Mouse (Mus musculus) forebrain, embryonic 16.5 days (tissue): Measurements from ENCODE around the gene Gpbar1. TPM values are rescaled to one million over a fixed set of nuclear protein-coding genes. Genes with fewer than 3 reads are reported as not detected.

Experiments used
- ATAC-seq: fragments of 200-750 bp; cut with Nextera tagmentation; 2 replicates; pipeline ENCODE4 v1.8.0; 2017; ENCODE audit warnings: mild to moderate bottlenecking, moderate library complexity
- H3K27ac ChIP-seq: fragments of 300-500 bp; sonication (generic); 2 replicates; pipeline ENCODE4 v1.5.1; 2014; ENCODE audit warnings: low read length, control low read depth
- H3K27me3 ChIP-seq: fragments of 300-500 bp; sonication (generic); replicated peaks from 2 replicates; pipeline ENCODE4 v1.6.1; 2014; ENCODE audit warnings: low read length; ENCODE audit not compliant: control insufficient read depth, insufficient read depth
- H3K36me3 ChIP-seq: fragments of 300-500 bp; sonication (generic); 2 replicates; pipeline ENCODE4 v1.6.1; 2014; ENCODE audit not compliant: control insufficient read depth, insufficient read depth
- H3K4me1 ChIP-seq: fragments of 300-500 bp; sonication (generic); replicated peaks from 2 replicates; pipeline ENCODE4 v1.6.1; 2014; ENCODE audit warnings: low read length; ENCODE audit not compliant: control insufficient read depth, insufficient read depth
- H3K4me2 ChIP-seq: fragments of 300-500 bp; sonication (generic); 2 replicates; pipeline ENCODE4 v1.6.1; 2014; ENCODE audit warnings: mild to moderate bottlenecking, low read length, control low read depth
- H3K4me3 ChIP-seq: fragments of 300-500 bp; sonication (generic); replicated peaks from 2 replicates; pipeline ENCODE4 v1.5.1; 2014; ENCODE audit warnings: mild to moderate bottlenecking, low read length, control low read depth
- H3K9ac ChIP-seq: fragments of 300-500 bp; sonication (generic); replicated peaks from 2 replicates; pipeline ENCODE4 v1.6.1; 2014; ENCODE audit warnings: low read depth, low read length, control low read depth
- H3K9me3 ChIP-seq: fragments of 300-500 bp; sonication (generic); 2 replicates; pipeline ENCODE4 v1.6.1; 2016; ENCODE audit warnings: low read length; ENCODE audit not compliant: control insufficient read depth
- WGBS: fragments of 180-500 bp; shearing (Covaris S2); extraction: QIAGEN DNeasy Blood & Tissue Kit; methylation state at CpG from one replicate; pipeline ENCODE4 v1.1.7; 2014; 5-methylcytosine and 5-hydroxymethylcytosine counted together
- polyA plus RNA-seq: library from polyadenylated mRNA; unstranded; fragments of >200 nt; fragmentation: Nextera tagmentation; extraction: Ambion mirVana; gene quantifications from 2 replicates; pipeline ENCODE4 v1.2.1, GENCODE M21; 2015

Gene Gpbar1
- polyA plus RNA-seq, 1 experiment from 2014 or later: 0.20 TPM

DNA sequence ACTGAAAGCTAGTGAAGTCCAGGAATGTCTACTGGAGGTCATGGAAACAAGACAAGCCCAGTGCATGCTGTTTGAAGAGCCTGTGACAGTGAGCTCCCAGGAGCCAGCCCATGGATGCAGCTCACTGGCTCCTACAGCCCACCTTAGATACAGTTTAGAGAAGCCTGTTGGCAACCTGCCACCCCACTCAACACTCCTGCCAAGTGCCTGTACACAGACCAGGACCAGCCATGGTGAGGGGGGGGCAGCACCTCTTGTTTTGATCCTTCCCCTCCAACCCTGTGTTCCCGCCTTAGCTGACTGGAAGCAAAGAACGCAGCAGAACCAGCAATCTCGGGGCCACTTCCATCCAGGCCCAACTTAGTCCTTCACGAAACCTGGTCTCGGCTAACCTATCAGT, 11.8 kb downstream of the Gpbar1 start:
- no peak for ATAC-seq
- Histone ChIP-seq H3K27ac (no peak overlapping the region), H3K36me3 (peaks cover 4% of the 10 kb centered on the region; the same call in 1 of the 2 replicates), H3K27me3 (no peaks in the 10 kb centered on the region), H3K4me2 (no peak overlapping the region), H3K9me3 (no peaks in the 10 kb centered on the region), H3K9ac (no peak overlapping the region), H3K4me3 (no peak overlapping the region), H3K4me1 (peaks cover 17% of the 10 kb centered on the region)
- 81% methylated on average over 5 of the region's 5 CpGs for WGBS

GRCm38 (mm10) chr1:74292331-74293020, 14.1 kb downstream of the Gpbar1 start:
- Histone ChIP-seq H3K9ac (no peak overlapping the region), H3K27ac (no peak overlapping the region), H3K4me2 (no peak overlapping the region), H3K36me3 (peaks cover 4% of the 10 kb centered on the region; the same call in 1 of the 2 replicates), H3K9me3 (no peaks in the 10 kb centered on the region), H3K4me3 (no peak overlapping the region), H3K4me1 (peaks cover 21% of the 10 kb centered on the region), H3K27me3 (no peaks in the 10 kb centered on the region)
- WGBS: 90% methylated on average over 11 of the region's 11 CpGs
- ATAC-seq: no peak

DNA sequence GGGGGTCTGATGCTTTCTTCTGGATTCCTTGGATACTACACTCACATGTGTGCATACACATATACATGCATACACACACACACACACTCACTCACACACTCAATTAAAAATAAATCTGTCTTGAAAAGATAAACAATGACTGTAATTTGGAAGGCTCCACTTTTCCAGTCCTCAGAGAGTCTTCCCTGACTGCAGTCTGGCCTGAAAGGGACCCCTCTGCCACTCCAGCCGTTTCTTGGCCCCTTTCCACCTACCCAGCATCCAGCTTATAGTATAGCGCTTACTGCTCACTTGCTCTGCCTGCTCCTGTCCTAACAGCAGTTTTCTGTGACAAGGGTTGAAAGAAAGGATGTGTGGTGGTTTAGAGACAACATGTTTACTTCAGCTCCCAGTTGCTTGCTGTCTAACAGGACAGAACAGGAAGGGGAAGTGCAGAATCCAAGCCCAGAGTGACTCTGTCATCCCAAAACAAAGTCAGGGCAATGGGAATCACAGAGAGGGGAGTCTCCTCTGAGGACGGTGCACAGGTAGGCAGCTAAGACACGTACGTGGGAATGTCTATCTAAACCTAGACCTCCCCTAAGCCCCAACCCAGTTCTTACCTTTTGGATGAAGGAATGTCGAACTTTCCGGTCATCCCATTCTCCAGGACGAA, 15.1 kb downstream of the Gpbar1 start:
- H3K36me3 ChIP-seq: peaks cover 4% of the 10 kb centered on the region; the same call in 1 of the 2 replicates

GRCm38 (mm10) chr1:74294090-74294643, 15.8 kb downstream of the Gpbar1 start:
- Histone ChIP-seq H3K9ac (no peak overlapping the region), H3K27me3 (no peaks in the 10 kb centered on the region), H3K36me3 (peaks cover 4% of the 10 kb centered on the region; the same call in 1 of the 2 replicates), H3K4me1 (peaks cover 20% of the 10 kb centered on the region), H3K4me3 (no peak overlapping the region), H3K4me2 (no peak overlapping the region), H3K9me3 (no peaks in the 10 kb centered on the region), H3K27ac (no peak overlapping the region)
- 94% methylated on average over 3 of the region's 3 CpGs for WGBS
- no peak for ATAC-seq

More for the DNA sequence above, 15.1 kb downstream of the Gpbar1 start:
- ATAC-seq: no peak
- WGBS: 82% methylated on average over 8 of the region's 8 CpGs
- H3K27me3 ChIP-seq: no peaks in the 10 kb centered on the region
- no peak overlapping the region for H3K4me2 ChIP-seq
- H3K27ac ChIP-seq: no peak overlapping the region
- peaks cover 20% of the 10 kb centered on the region for H3K4me1 ChIP-seq
- H3K4me3 ChIP-seq: no peak overlapping the region
- H3K9ac ChIP-seq: no peak overlapping the region
- no peaks in the 10 kb centered on the region for H3K9me3 ChIP-seq

GRCm38 (mm10) chr1:74294733-74295455, 16.5 kb downstream of the Gpbar1 start:
- H3K9me3 ChIP-seq: no peaks in the 10 kb centered on the region
- peak overlapping the region; percentile 69 for H3K27ac ChIP-seq
- no peak overlapping the region for H3K4me3 ChIP-seq
- ATAC-seq: no peak
- H3K4me1 ChIP-seq: peaks cover 18% of the 10 kb centered on the region
- no peaks in the 10 kb centered on the region for H3K27me3 ChIP-seq
- H3K9ac ChIP-seq: no peak overlapping the region
- peaks cover 4% of the 10 kb centered on the region; the same call in 1 of the 2 replicates for H3K36me3 ChIP-seq
- H3K4me2 ChIP-seq: no peak overlapping the region
- WGBS: 92% methylated on average over 6 of the region's 6 CpGs

DNA sequence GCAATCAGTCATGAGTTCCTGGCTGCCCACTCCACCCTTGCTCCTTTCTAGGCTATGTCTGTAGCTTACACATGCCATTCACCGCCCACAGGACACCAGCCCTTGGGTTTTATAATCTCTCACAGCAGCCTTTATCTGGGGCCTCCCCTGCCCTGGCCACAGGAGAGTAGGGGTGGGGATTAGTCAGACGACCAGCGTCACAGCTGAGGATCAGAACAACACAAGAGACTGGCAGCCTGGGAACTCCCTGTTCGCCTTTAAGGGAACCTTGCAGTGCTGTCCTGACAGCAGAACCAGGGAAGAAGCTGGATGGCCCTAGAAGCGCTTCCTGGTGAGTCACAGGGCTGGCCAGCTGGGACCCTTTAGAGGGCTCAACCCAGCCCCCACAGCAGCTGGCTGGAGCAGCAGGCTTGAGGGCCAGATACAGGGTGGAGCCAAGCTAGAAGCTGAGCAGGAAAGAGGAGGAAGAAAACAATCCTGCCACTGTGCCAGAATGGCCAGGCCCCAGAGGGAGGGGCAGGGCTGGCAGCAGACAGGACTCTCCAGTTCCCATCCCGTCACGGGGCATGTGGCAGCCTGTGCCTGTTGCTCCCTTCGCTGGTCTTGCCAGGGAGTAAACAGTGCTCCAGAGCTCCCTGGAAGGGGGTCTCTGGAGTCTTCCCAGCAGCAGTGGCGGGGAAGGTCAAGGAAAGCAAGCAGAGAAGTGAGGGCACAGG, 17.3 kb downstream of the Gpbar1 start:
- H3K27me3 ChIP-seq: no peaks in the 10 kb centered on the region
- peak overlapping the region; percentile 69 for H3K27ac ChIP-seq
- peaks cover 2% of the 10 kb centered on the region; the same call in 1 of the 2 replicates for H3K36me3 ChIP-seq
- peak; percentile 90 for ATAC-seq
- H3K4me2 ChIP-seq: no peak overlapping the region
- H3K4me1 ChIP-seq: peaks cover 14% of the 10 kb centered on the region
- H3K9ac ChIP-seq: peak overlapping the region; percentile 26; the same call in 1 of the 2 replicates
- H3K4me3 ChIP-seq: no peak overlapping the region
- 19% methylated on average over 9 of the region's 9 CpGs for WGBS
- no peaks in the 10 kb centered on the region for H3K9me3 ChIP-seq

- Histone ChIP-seq H3K9me3 (no peaks in the 10 kb centered on the region), H3K27ac (no peak overlapping the region), H3K9ac (no peak overlapping the region), H3K4me3 (no peak overlapping the region), H3K4me1 (peaks cover 14% of the 10 kb centered on the region), H3K27me3 (no peaks in the 10 kb centered on the region), H3K36me3 (no peaks in the 10 kb centered on the region; the same call in 1 of the 2 replicates), H3K4me2 (no peak overlapping the region)
- WGBS: 82% methylated on average over 6 of the region's 6 CpGs
- no peak for ATAC-seq
Measured at GRCm38 (mm10) chr1:74296477-74296876, 18.1 kb downstream of the Gpbar1 start.

DNA sequence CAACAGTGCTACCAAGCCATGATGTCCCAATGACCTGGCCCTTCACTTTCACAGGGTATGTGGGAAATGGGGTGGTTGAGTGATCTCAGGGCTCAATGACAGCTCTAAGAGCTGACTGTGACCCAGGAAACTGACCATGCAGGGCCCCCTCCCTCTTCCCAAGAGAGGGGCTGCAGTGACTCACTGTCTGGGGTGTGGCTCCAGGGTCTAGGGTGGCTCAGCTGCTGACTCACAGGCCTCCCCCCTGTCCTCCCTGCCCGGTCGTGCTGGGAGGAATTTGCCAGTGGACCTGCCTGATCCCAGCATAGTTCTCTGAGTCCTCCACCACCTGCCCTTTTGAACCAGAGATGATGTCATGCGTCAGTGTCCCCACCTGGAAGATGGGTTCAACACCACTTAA, 18.9 kb downstream of the Gpbar1 start:
- Histone ChIP-seq H3K9ac (no peak overlapping the region), H3K27ac (no peak overlapping the region), H3K9me3 (no peaks in the 10 kb centered on the region), H3K4me3 (no peak overlapping the region), H3K36me3 (no peaks in the 10 kb centered on the region; the same call in 1 of the 2 replicates), H3K4me1 (peaks cover 14% of the 10 kb centered on the region), H3K4me2 (no peak overlapping the region), H3K27me3 (no peaks in the 10 kb centered on the region)
- ATAC-seq: no peak
- 82% methylated on average over 3 of the region's 3 CpGs for WGBS
